Mouse (Mus musculus): ENCODE results near the gene Grxcr1. TPM values are rescaled to one million over a fixed set of nuclear protein-coding genes. Genes with fewer than 3 reads are reported as not detected.

Grxcr1 gene
- polyA plus RNA-seq, 1 experiment from 2014 or later, result not detected

DNA sequence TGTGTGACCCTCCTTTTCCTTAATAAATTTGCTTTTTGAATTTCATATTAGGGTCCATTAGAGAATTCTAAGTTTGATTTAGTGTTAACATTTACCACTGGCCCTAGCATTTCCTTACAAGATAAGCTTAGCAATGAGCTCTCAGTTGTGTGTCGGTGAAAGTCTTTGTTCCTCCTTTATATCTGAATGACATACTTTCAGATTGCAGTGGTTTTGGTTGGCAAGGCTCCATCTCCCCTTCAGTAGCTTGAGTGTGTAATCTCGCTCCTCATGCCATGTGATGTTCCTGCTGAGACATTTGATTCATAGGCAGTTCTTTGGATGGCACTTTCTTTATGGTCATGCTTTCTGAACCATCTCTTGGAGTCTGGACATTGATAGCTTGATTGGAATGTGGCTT is 7.4 kb downstream of the Grxcr1 start:
- no peak for ATAC-seq (ENCODE audit: low FRiP score)
- Histone ChIP-seq H3K27me3 (no peaks in the 10 kb centered on the region), H3K9me3 (no peaks in the 10 kb centered on the region), H3K36me3 (replicated peaks) (no peaks in the 10 kb centered on the region), H3K4me1 (no peaks in the 10 kb centered on the region), H3K4me3 (replicated peaks) (no peak overlapping the region), H3K9ac (no peak overlapping the region), H3K4me2 (no peak overlapping the region), H3K27ac (no peak overlapping the region)
- WGBS, result 88% methylated on average over 2 of the region's 2 CpGs

DNA sequence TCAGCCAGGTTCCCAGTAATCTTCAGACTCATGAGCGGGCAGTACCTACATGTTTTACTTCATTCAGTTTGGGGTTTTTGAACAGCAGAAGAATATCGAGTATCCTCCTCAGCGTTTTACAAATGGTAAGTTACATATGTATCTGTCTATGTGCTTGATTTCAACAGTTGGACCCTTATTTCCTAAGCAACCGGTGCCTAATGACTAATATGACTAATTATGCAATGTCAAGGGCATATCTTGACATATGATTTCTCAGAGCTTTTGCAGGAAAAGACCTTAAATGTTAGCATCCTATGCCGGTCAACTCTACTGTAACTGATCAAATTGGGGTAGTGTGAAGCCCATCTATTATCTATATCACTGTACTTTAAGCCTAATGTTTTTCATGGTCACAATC is 11.7 kb downstream of the Grxcr1 start:
- Histone ChIP-seq H3K4me3 (replicated peaks) (no peak overlapping the region), H3K4me2 (no peak overlapping the region), H3K4me1 (no peaks in the 10 kb centered on the region), H3K27me3 (no peaks in the 10 kb centered on the region), H3K27ac (no peak overlapping the region), H3K9ac (no peak overlapping the region), H3K9me3 (no peaks in the 10 kb centered on the region), H3K36me3 (replicated peaks) (no peaks in the 10 kb centered on the region)
- WGBS, result 94% methylated on average over 5 of the region's 5 CpGs
- ATAC-seq (ENCODE audit: low FRiP score), result no peak

DNA sequence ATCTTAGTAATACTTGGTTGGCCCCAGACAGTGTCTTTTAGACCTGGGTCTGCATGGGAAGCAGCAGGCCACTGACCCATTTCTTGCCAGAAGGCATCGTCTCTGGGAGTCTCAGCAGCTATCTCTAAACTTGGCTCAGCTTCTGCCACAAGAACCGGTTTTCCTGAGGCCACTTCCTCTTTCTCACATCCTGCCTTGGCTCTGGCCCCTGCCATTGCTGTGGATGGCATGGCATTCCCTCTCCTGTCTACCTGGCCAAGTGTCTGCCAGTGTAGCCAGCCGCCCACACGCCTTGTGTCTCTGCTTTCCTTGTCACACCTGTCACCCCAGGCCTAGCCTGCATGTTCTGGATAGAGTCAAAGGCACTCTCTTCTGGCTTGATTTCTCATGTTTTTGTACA is 17.1 kb downstream of the Grxcr1 start:
- no peaks in the 10 kb centered on the region for H3K9me3 ChIP-seq
- H3K4me3 ChIP-seq (replicated peaks), result no peak overlapping the region
- peaks cover 8% of the 10 kb centered on the region for H3K4me1 ChIP-seq
- 62% methylated on average over 4 of the region's 4 CpGs for WGBS
- H3K36me3 ChIP-seq (replicated peaks), result no peaks in the 10 kb centered on the region
- ATAC-seq (ENCODE audit: low FRiP score), result no peak
- H3K9ac ChIP-seq, result no peak overlapping the region
- no peaks in the 10 kb centered on the region for H3K27me3 ChIP-seq
- H3K4me2 ChIP-seq, result no peak overlapping the region
- no peak overlapping the region for H3K27ac ChIP-seq

DNA sequence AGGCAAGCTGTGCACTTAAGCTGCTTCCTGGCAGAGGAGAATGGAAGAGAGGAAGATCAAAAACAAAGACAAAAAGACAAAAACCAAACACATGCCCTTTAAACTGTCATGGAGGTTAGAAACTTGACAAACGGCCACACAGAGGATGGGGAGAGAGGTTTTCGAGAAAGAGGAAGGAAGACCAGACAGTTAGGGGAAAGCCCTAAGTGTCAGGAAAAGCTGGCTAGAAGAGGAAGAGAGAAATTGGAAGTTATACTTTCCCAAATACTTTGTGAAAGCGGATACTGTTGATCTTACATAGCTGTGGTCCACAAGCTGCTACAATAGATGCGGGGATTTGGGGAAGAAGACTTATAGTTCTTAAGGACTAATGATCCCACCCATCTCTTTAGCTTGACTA is 17.9 kb downstream of the Grxcr1 start:
- WGBS, result 54% methylated on average over 4 of the region's 4 CpGs
- H3K9me3 ChIP-seq, result no peaks in the 10 kb centered on the region
- ATAC-seq (ENCODE audit: low FRiP score), result no peak
- no peaks in the 10 kb centered on the region for H3K36me3 ChIP-seq (replicated peaks)
- peaks cover 8% of the 10 kb centered on the region for H3K4me1 ChIP-seq
- H3K9ac ChIP-seq, result no peak overlapping the region
- H3K4me2 ChIP-seq, result no peak overlapping the region
- no peak overlapping the region for H3K4me3 ChIP-seq (replicated peaks)
- H3K27ac ChIP-seq, result no peak overlapping the region
- H3K27me3 ChIP-seq, result no peaks in the 10 kb centered on the region

DNA sequence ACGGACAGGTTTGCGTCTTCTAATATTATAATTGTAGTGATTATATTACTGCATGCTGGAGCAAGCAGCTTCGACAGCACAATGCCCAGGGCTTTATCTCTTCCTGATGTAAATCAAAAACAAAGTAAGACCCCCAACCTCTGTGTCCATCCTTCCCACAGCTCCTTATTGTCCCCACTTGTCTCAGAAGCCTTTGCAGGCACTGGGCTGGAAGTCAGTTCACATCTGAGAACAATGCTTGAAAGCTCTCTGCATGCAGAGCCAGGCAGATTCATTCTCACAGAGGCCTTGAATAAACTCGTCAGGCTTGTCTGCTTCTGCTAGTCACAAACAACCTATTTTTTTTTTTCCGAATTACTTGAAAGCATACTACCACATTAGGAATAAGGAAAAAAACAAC is 19.5 kb downstream of the Grxcr1 start:
- Histone ChIP-seq H3K4me1 (peaks cover 8% of the 10 kb centered on the region), H3K4me2 (no peak overlapping the region), H3K27ac (no peak overlapping the region), H3K36me3 (replicated peaks) (no peaks in the 10 kb centered on the region), H3K4me3 (replicated peaks) (no peak overlapping the region), H3K9me3 (no peaks in the 10 kb centered on the region), H3K9ac (no peak overlapping the region), H3K27me3 (no peaks in the 10 kb centered on the region)
- 17% methylated on average over 5 of the region's 5 CpGs for WGBS
- no peak for ATAC-seq (ENCODE audit: low FRiP score)

DNA sequence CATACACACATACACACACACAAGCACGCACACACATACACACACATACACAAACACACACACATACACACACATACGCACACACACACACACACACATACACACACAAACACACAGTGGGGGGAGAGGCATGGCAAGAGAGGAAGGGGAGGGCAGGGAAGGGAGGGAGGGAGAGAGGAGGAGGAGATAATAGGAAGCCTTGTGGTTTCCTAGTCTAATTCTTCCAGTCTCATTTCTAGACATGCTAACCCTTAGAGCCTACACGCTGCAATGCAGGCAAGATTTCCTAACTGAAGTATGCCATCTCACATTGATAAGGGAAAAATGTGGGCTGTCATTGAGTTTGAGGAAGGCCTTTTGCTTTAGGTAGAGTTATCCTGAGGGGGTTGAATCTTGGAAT is 25.9 kb downstream of the Grxcr1 start:
- no peak for ATAC-seq (ENCODE audit: low FRiP score)
- H3K36me3 ChIP-seq (replicated peaks), result no peaks in the 10 kb centered on the region
- WGBS, result 89% methylated on average over 3 of the region's 3 CpGs

DNA sequence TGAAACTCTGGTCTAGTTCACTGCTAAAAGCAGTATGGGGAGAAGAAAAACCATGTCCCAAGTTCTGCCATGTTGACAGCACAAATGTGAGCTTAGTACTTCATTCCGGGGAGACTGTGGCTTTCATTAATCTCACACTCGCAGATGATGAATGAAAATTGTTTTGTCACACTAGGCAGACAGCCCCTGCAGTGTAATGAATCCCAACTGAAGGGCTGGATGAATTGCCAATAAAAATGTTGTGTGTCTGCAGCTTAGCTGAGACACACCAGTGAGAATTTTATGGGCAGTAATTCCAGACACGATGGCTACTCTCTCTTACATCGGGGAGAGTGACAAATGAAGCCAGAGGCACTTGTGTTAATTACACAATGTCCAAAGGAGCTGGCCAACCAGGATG is 37.1 kb downstream of the Grxcr1 start:
- Histone ChIP-seq H3K4me2 (no peak overlapping the region), H3K36me3 (replicated peaks) (no peaks in the 10 kb centered on the region), H3K4me1 (no peaks in the 10 kb centered on the region), H3K9ac (no peak overlapping the region), H3K4me3 (replicated peaks) (no peak overlapping the region), H3K27me3 (no peaks in the 10 kb centered on the region), H3K9me3 (no peaks in the 10 kb centered on the region), H3K27ac (no peak overlapping the region)
- ATAC-seq (ENCODE audit: low FRiP score), result no peak
- 77% methylated on average over 4 of the region's 4 CpGs for WGBS

More for the DNA sequence above, 25.9 kb downstream of the Grxcr1 start:
- Histone ChIP-seq H3K4me2 (no peak overlapping the region), H3K27me3 (no peaks in the 10 kb centered on the region), H3K9me3 (no peaks in the 10 kb centered on the region), H3K27ac (no peak overlapping the region), H3K9ac (no peak overlapping the region), H3K4me1 (no peaks in the 10 kb centered on the region), H3K4me3 (replicated peaks) (no peak overlapping the region)

DNA sequence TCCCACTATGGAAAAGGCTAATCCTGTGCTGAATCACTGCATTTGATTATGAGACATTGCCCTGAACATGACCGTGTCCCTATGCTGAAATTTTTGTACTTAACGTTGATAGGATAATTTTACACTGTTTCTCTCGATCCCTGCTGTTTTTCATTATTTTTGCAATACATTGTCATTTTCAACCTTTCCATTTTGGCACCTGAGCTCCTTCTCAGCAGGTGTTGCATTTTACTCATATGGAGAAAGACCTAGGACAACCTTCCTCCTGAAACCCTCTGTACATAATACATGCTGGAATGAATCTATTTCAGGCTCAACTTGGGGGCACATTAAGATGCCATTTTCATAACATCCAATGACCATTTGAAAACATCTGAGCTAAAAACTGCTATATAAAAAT is 38.7 kb downstream of the Grxcr1 start:
- no peaks in the 10 kb centered on the region for H3K27me3 ChIP-seq
- H3K4me3 ChIP-seq (replicated peaks), result no peak overlapping the region
- H3K4me2 ChIP-seq, result no peak overlapping the region
- H3K36me3 ChIP-seq (replicated peaks), result no peaks in the 10 kb centered on the region
- no peak overlapping the region for H3K27ac ChIP-seq
- ATAC-seq (ENCODE audit: low FRiP score), result no peak
- no peaks in the 10 kb centered on the region for H3K9me3 ChIP-seq
- no peaks in the 10 kb centered on the region for H3K4me1 ChIP-seq
- H3K9ac ChIP-seq, result no peak overlapping the region
- WGBS, result 77% methylated on average over 3 of the region's 3 CpGs

DNA sequence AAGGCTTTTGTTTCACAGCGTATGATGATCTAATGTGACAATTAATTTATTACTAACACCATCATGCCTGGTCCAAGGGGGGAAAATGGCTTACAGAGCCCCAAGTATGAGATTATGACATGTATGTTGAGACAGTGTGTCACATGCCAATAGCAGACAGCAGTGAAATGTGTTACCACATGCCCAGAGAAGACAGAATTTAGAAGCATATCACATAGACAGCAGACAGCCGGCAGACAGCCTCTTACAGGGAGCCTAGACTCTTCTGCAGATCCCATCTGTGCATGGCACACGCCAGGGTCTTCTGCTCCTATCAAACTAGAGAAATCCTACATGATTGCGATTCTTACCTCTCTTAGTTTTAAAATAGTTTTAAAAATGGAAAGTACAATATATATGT is 40.2 kb downstream of the Grxcr1 start:
- 91% methylated on average over 4 of the region's 4 CpGs for WGBS
- no peaks in the 10 kb centered on the region for H3K9me3 ChIP-seq
- no peak overlapping the region for H3K27ac ChIP-seq
- H3K36me3 ChIP-seq (replicated peaks), result no peaks in the 10 kb centered on the region
- ATAC-seq (ENCODE audit: low FRiP score), result no peak
- no peaks in the 10 kb centered on the region for H3K4me1 ChIP-seq
- no peaks in the 10 kb centered on the region for H3K27me3 ChIP-seq
- no peak overlapping the region for H3K4me3 ChIP-seq (replicated peaks)
- no peak overlapping the region for H3K9ac ChIP-seq
- H3K4me2 ChIP-seq, result no peak overlapping the region

DNA sequence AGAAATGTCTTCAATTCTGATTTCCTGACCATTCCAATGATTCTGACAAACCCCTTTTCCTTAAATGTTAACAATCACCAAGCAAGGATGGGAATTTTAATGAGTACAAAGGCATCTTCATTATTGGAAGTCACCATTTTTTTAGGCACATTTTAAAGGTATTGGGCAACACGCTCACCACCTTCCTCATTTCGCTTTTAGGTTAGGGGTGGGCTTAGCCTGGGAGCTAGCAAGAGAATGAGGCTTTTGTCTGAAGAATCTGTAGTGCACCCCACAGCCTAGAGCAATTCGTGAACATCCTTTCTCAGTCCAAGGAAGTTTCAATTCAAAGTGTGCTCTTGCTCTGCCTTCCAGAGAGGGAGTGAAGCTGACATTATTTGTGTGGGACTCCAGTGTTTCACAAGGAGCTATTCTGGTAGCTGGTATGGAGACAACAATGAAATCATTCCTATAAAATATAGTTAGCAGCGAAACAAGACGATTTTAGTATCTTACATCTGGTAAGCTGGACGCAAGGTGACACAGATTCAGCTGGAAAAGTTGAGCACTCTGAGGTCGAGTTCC is 55.0 kb downstream of the Grxcr1 start:
- Histone ChIP-seq H3K4me3 (replicated peaks) (no peak overlapping the region), H3K36me3 (replicated peaks) (no peaks in the 10 kb centered on the region), H3K9ac (no peak overlapping the region), H3K9me3 (no peaks in the 10 kb centered on the region), H3K27ac (no peak overlapping the region), H3K4me1 (no peaks in the 10 kb centered on the region), H3K27me3 (no peaks in the 10 kb centered on the region), H3K4me2 (no peak overlapping the region)
- ATAC-seq (ENCODE audit: low FRiP score), result no peak
- 75% methylated on average over 7 of the region's 7 CpGs for whole genome bisulfite sequencing

DNA sequence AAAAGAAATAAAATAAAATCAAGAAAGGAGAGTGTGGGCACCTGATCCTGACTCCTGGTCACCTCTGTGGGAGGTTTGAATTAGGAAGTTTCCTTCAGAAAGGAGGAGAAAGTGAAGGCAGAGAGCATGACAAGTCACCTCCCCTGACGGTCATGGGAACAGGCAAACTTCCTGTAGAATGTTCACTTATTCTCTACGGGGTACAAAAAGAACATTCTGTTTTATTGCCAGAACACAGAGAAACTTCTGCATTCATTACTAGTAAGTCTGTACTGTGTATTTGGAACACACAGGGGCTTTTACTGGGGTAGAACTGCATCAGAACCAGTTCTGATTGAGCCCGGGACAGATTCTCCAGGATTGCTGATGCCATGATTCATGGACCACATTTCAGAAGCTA is 55.5 kb downstream of the Grxcr1 start:
- WGBS, result 86% methylated on average over 3 of the region's 3 CpGs
- Histone ChIP-seq H3K9ac (no peak overlapping the region), H3K36me3 (replicated peaks) (no peaks in the 10 kb centered on the region), H3K4me1 (no peaks in the 10 kb centered on the region), H3K27me3 (no peaks in the 10 kb centered on the region), H3K9me3 (no peaks in the 10 kb centered on the region), H3K4me2 (no peak overlapping the region), H3K4me3 (replicated peaks) (no peak overlapping the region), H3K27ac (no peak overlapping the region)
- ATAC-seq (ENCODE audit: low FRiP score), result no peak

DNA sequence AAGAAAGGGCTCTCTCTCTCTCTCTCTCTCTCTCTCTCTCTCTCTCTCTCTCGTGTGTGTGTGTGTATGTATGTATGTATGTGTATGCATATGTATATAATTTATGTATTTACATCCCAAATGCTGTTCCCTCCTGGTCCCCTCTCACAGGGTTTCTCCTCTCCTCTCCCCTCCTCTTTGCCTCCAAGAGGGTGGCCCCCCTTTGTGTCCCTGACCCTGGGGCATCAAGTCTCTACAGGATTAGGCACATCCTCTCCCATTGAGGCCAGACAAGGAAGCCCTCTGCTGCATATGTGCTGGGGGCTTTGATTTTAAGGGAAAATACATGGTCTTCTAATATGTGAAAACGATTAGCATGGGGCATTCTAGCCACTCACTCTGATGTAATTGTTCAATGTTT is 61.5 kb downstream of the Grxcr1 start:
- H3K4me2 ChIP-seq, result no peak overlapping the region
- H3K27me3 ChIP-seq, result no peaks in the 10 kb centered on the region
- no peak overlapping the region for H3K27ac ChIP-seq
- H3K36me3 ChIP-seq (replicated peaks), result no peaks in the 10 kb centered on the region
- WGBS, result 80% methylated on average over 1 of the region's 2 CpGs
- no peak for ATAC-seq (ENCODE audit: low FRiP score)
- peaks cover 3% of the 10 kb centered on the region; the same call in 1 of the 2 replicates for H3K4me1 ChIP-seq
- no peak overlapping the region for H3K9ac ChIP-seq
- no peaks in the 10 kb centered on the region for H3K9me3 ChIP-seq
- H3K4me3 ChIP-seq (replicated peaks), result no peak overlapping the region

DNA sequence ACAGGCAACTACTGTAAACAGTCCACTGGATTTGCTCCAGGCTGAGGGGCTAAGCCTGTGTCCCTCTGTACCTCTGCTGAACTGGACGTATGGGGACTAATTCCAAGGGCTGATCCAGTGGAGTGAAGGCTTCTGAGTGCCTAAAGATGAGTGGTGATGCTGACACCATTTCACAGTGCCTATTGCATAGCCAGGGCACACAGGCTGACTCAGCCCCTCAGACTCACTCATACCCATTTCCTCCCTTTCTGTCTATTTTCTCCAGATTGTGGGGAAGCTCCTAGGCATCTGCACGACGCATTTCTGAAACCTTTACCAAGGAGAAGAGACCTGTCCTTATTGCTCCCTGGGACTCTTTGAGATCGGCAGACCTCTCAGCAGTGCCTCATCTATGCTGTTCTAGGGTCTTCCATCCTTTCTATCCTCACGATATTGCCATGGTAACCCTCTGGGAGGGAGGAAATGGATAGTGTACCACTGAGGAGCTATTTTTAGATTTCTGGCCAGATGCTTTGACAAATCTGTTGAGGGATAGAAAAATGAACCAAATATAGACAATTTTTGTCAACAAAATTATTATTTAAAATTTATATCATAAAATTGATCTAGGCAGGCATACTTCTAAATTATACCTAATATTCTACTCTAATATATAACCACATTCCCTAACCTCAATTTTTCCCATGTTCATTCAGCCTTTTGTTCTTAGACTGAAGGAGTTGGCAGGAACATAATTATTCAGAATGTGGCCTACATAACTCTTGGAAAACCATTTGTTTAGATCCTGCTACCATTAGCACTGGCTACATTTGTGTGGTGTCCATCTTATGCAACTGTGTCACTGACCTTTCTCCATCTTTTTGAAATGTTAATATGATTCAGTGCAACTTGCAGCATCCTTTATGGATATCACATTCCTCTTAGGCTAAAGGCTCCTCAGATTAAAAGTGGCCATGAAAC is 66.3 kb downstream of the Grxcr1 start:
- no peak for ATAC-seq (ENCODE audit: low FRiP score)
- Histone ChIP-seq H3K4me3 (replicated peaks) (no peak overlapping the region), H3K27me3 (no peaks in the 10 kb centered on the region), H3K36me3 (replicated peaks) (no peaks in the 10 kb centered on the region), H3K27ac (no peak overlapping the region), H3K4me2 (no peak overlapping the region), H3K9me3 (no peaks in the 10 kb centered on the region), H3K9ac (no peak overlapping the region), H3K4me1 (peaks cover 3% of the 10 kb centered on the region; the same call in 1 of the 2 replicates)
- 91% methylated on average over 5 of the region's 5 CpGs for WGBS

All from forebrain, embryonic 12.5 days (tissue).